Mouse (Mus musculus) thymus, adult 2 months (tissue): Measurements from ENCODE around the gene Moap1. TPM values are rescaled to one million over a fixed set of nuclear protein-coding genes. Genes with fewer than 3 reads are reported as not detected.

ENCODE experiments used
- DNase-seq: peaks from one replicate; pipeline ENCODE4 v3.0.0; 2021
- H3K27ac ChIP-seq: fragments of 200-500 bp; 2 replicates; pipeline ENCODE4 v1.5.1; 2012; ENCODE audit warnings: low read length, control low read depth; ENCODE audit not compliant: control insufficient read depth, insufficient read depth
- H3K27me3 ChIP-seq: fragments of 200-500 bp; 2 replicates; pipeline ENCODE4 v1.6.1; 2012; ENCODE audit warnings: mild to moderate bottlenecking, low read length, moderate library complexity, mixed read lengths; ENCODE audit not compliant: control insufficient read depth, insufficient read depth
- H3K36me3 ChIP-seq: fragments of 200-500 bp; 2 replicates; pipeline ENCODE4 v1.6.1; 2012; ENCODE audit warnings: mild to moderate bottlenecking, low read length, moderate library complexity; ENCODE audit not compliant: control insufficient read depth, insufficient read depth
- H3K4me1 ChIP-seq: fragments of 200-500 bp; replicated peaks from 2 replicates; pipeline ENCODE4 v1.6.1; 2012; ENCODE audit warnings: low read length; ENCODE audit not compliant: control insufficient read depth, insufficient read depth
- H3K4me3 ChIP-seq: fragments of 200-500 bp; 2 replicates; pipeline ENCODE4 v1.5.1; 2012; ENCODE audit warnings: mild to moderate bottlenecking, low read length, control low read depth, moderate library complexity; ENCODE audit not compliant: control insufficient read depth, insufficient read depth
- CTCF ChIP-seq: fragments of 200-500 bp; IDR thresholded peaks from 2 replicates; pipeline ENCODE4 v1.5.1; 2012; ENCODE audit warnings: mild to moderate bottlenecking, control low read depth, low read length, moderate library complexity, borderline replicate concordance; ENCODE audit not compliant: control insufficient read depth, poor library complexity, insufficient read depth; ENCODE audit errors: extremely low read depth
- POLR2A ChIP-seq: fragments of 200-500 bp; IDR thresholded peaks from 2 replicates; pipeline ENCODE4 v1.6.1; 2012; ENCODE audit warnings: mild to moderate bottlenecking, low read length, control low read depth, moderate library complexity; ENCODE audit not compliant: control insufficient read depth, poor library complexity, insufficient read depth; ENCODE audit errors: extremely low read depth
- WGBS: fragments of 180-500 bp; shearing (Covaris S2); methylation state at CpG from one replicate; pipeline ENCODE4 v1.1.7; 2018; 5-methylcytosine and 5-hydroxymethylcytosine counted together
- polyA plus RNA-seq: library from polyadenylated mRNA; depleted of rRNA; stranded (reverse); fragments of >200 nt; gene quantifications from 2 replicates; pipeline ENCODE4 v1.2.3, GENCODE M21; 2012

Moap1 gene
- polyA plus RNA-seq, 1 experiment: 0.71 TPM

DNA sequence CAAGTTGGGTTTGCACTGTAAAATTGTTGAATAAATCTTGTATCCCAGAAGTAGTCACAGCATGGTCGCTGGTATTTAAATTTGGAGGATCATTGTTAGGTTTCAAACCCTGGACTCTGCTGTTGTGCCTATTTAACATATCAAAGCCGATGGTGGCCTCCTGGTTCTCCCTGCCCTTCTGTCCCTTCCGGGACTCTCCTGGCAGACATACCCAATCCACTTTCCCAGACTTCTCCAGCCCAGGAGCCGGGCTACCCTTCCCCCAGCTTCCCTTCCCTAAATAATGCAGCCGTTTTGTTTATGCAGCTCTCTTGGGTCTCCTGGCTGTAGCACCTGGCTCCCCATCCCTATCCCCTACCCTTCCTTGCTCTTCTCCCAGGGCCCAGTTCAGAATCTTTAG, 15.5 kb upstream of the Moap1 start:
- no peak overlapping the region for H3K27ac ChIP-seq
- H3K27me3 ChIP-seq: no peaks in the 10 kb centered on the region
- no peak overlapping the region for H3K4me3 ChIP-seq
- DNase-seq: no peak
- WGBS: 44% methylated on average over 5 of the region's 5 CpGs
- peaks cover 7% of the 10 kb centered on the region for H3K4me1 ChIP-seq
- TF ChIP-seq POLR2A (no peak), CTCF (no peak)
- H3K36me3 ChIP-seq: no peaks in the 10 kb centered on the region

- Histone ChIP-seq H3K4me1 (peaks cover 7% of the 10 kb centered on the region), H3K27me3 (no peaks in the 10 kb centered on the region), H3K27ac (peak within 1 kb of the TSS; percentile 9; the same call in 1 of the 2 replicates), H3K36me3 (no peaks in the 10 kb centered on the region), H3K4me3 (peak within 1 kb of the TSS; percentile 92)
- no peak for DNase-seq
- WGBS: 2% methylated on average over 10 of the region's 10 CpGs
- no peak for TF ChIP-seq POLR2A
- TF ChIP-seq CTCF: no peak
Measured at GRCm38 (mm10) chr12:102758403-102758756, 14.9 kb upstream of the Moap1 start, which contains the start of gene Gm20604. TSS of gene Gm20604 (minus strand) at chr12:102758672.

GRCm38 (mm10) chr12:102757689-102758402, 14.4 kb upstream of the Moap1 start, which contains the start of the genes Gm28051, Gon7 and Ubr7:
TSS of gene Gm28051 (minus strand) at chr12:102757765.
TSS of gene Gon7 (minus strand) at chr12:102757803.
TSS of gene Ubr7 (plus strand) at chr12:102757967.
- H3K36me3 ChIP-seq: no peaks in the 10 kb centered on the region
- under 1% methylated on average over 73 of the region's 73 CpGs for WGBS
- H3K4me3 ChIP-seq: peak within 1 kb of the TSS; percentile 92
- DNase-seq: peak; percentile 95
- no peaks in the 10 kb centered on the region for H3K27me3 ChIP-seq
- TF ChIP-seq POLR2A: peak; percentile 60
- peak; percentile 73 for TF ChIP-seq CTCF
- peaks cover 7% of the 10 kb centered on the region for H3K4me1 ChIP-seq
- H3K27ac ChIP-seq: peak within 1 kb of the TSS; percentile 9; the same call in 1 of the 2 replicates

- H3K27ac ChIP-seq: no peak overlapping the region
- H3K36me3 ChIP-seq: no peaks in the 10 kb centered on the region
- no peak for DNase-seq
- peaks cover 7% of the 10 kb centered on the region for H3K4me1 ChIP-seq
- H3K4me3 ChIP-seq: peak overlapping the region; percentile 92
- H3K27me3 ChIP-seq: no peaks in the 10 kb centered on the region
- WGBS: 2% methylated on average over 46 of the region's 46 CpGs
- TF ChIP-seq POLR2A: no peak
- TF ChIP-seq CTCF: no peak
Measured at GRCm38 (mm10) chr12:102757055-102757688, 13.7 kb upstream of the Moap1 start.

GRCm38 (mm10) chr12:102756304-102756703, 12.8 kb upstream of the Moap1 start:
- Histone ChIP-seq H3K4me1 (peaks cover 7% of the 10 kb centered on the region), H3K27ac (no peak overlapping the region), H3K27me3 (no peaks in the 10 kb centered on the region), H3K4me3 (no peak overlapping the region), H3K36me3 (no peaks in the 10 kb centered on the region)
- peak; percentile 51 for DNase-seq
- 90% methylated on average over 7 of the region's 7 CpGs for WGBS
- no peak for TF ChIP-seq CTCF
- TF ChIP-seq POLR2A: no peak

GRCm38 (mm10) chr12:102748256-102748655, 4.8 kb upstream of the Moap1 start:
- WGBS: 91% methylated on average over 3 of the region's 3 CpGs
- no peak for TF ChIP-seq CTCF
- TF ChIP-seq POLR2A: no peak
- DNase-seq: no peak
- no peak overlapping the region for H3K4me3 ChIP-seq
- no peaks in the 10 kb centered on the region for H3K27me3 ChIP-seq
- H3K4me1 ChIP-seq: peaks cover 5% of the 10 kb centered on the region
- 0 out of 2 replicates have a peak, but pooled peaks cover 3% of the 10 kb centered on the region for H3K36me3 ChIP-seq
- H3K27ac ChIP-seq: no peak overlapping the region

GRCm38 (mm10) chr12:102744839-102745238, 1.4 kb upstream of the Moap1 start:
- Histone ChIP-seq H3K4me3 (no peak overlapping the region), H3K4me1 (peaks cover 10% of the 10 kb centered on the region), H3K27ac (no peak overlapping the region), H3K27me3 (no peaks in the 10 kb centered on the region), H3K36me3 (0 out of 2 replicates have a peak, but pooled peaks cover 3% of the 10 kb centered on the region)
- no peak for DNase-seq
- 7% methylated on average over 6 of the region's 6 CpGs for WGBS
- TF ChIP-seq CTCF: no peak
- TF ChIP-seq POLR2A: no peak
